Mouse (Mus musculus) midbrain, embryonic 14.5 days (tissue): ENCODE measurements at regions not wholly inside any gene's neighbourhood (a gene's known extent, or its start where the extent isn't known, plus 50 kb on each side); places are given as distances from the start of the nearest gene placed in this dataset.

Experiments
- ATAC-seq: fragments of 200-750 bp; cut with Nextera tagmentation; 2 replicates; pipeline ENCODE4 v1.8.0; 2017; ENCODE audit warnings: moderate number of reproducible peaks, moderate library complexity; ENCODE audit not compliant: low FRiP score, low TSS enrichment
- DNase-seq: peaks from one replicate; pipeline ENCODE4 v3.0.0-alpha.2; 2015
- H3K27ac ChIP-seq: fragments of 300-500 bp; sonication (generic); replicated peaks from 2 replicates; pipeline ENCODE4 v1.5.1; 2014; ENCODE audit warnings: mild to moderate bottlenecking, low read depth, low read length, moderate library complexity
- H3K27me3 ChIP-seq: fragments of 300-500 bp; sonication (generic); 2 replicates; pipeline ENCODE4 v1.6.1; 2014; ENCODE audit warnings: low read length, control low read depth, mixed read lengths; ENCODE audit not compliant: control insufficient read depth, insufficient read depth
- H3K36me3 ChIP-seq: fragments of 300-500 bp; sonication (generic); 2 replicates; pipeline ENCODE4 v1.6.1; 2014; ENCODE audit warnings: low read length, control low read depth; ENCODE audit not compliant: control insufficient read depth, insufficient read depth
- H3K4me1 ChIP-seq: fragments of 300-500 bp; sonication (generic); 2 replicates; pipeline ENCODE4 v1.6.1; 2014; ENCODE audit warnings: mild to moderate bottlenecking, antibody characterized with exemption, low read length, control low read depth; ENCODE audit not compliant: control insufficient read depth, insufficient read depth
- H3K4me2 ChIP-seq: fragments of 300-500 bp; sonication (generic); 2 replicates; pipeline ENCODE4 v1.6.1; 2014; ENCODE audit warnings: mild to moderate bottlenecking, low read length, moderate library complexity
- H3K4me3 ChIP-seq: fragments of 300-500 bp; sonication (generic); replicated peaks from 2 replicates; pipeline ENCODE4 v1.5.1; 2014; ENCODE audit warnings: low read depth, low read length
- H3K9ac ChIP-seq: fragments of 300-500 bp; sonication (generic); replicated peaks from 2 replicates; pipeline ENCODE4 v1.6.1; 2014; ENCODE audit warnings: mild to moderate bottlenecking, low read length, moderate library complexity
- H3K9me3 ChIP-seq: fragments of 300-500 bp; sonication (generic); 2 replicates; pipeline ENCODE4 v1.6.1; 2016; ENCODE audit warnings: low read length, control low read depth, mixed read lengths; ENCODE audit not compliant: control insufficient read depth
- WGBS: fragments of 180-500 bp; shearing (Covaris S2); extraction: QIAGEN DNeasy Blood & Tissue Kit; methylation state at CpG from one replicate; pipeline ENCODE4 v1.1.7; 2014; 5-methylcytosine and 5-hydroxymethylcytosine counted together

DNA sequence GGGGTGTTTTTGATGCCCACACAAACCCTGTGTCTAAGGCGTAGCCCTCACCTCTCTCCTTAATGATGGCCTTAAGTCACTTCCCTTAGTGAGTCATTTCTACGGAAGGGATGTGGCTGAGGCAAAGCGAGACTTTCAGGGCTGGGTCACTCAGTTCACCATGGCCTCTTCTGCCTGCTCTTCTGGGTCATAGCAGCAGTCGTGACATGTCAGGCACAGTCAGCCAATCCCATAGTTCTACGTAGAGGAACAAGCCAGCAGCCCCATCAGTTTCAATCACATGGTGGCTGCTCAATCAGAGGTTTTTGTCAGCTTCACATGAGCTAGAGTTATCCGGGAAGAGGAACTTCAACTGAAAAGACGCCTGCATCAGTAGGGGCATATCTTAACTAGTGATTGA, 156.1 kb upstream of the Med13l start:
- WGBS = 86% methylated on average over 7 of the region's 7 CpGs
- Histone ChIP-seq H3K9me3 (peaks cover 3% of the 10 kb centered on the region; the same call in 1 of the 2 replicates), H3K36me3 (no peaks in the 10 kb centered on the region), H3K4me1 (peaks cover 4% of the 10 kb centered on the region; the same call in 1 of the 2 replicates), H3K27me3 (no peaks in the 10 kb centered on the region), H3K27ac (no peak overlapping the region), H3K4me3 (no peak overlapping the region), H3K9ac (no peak overlapping the region), H3K4me2 (no peak overlapping the region)
- no peak for ATAC-seq
- DNase-seq = no peak

DNA sequence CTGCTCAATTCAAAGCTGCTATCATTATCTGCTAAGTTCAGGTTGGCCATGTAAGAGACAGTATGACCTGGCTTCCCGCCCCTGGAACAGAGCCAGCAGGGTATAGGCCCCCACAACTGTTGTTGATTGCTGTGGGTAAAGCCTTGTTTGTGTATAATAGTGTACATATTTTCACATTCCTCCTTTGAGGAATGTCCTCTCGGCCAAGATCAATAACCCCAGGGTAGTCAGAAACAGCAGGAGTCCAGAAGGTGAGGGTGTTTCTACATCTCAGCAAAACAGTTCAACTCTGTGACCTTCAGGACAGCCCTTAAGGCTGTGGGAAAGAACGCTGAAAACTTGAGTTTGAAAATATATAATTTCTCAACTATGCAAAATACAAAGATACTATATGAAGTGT, 155.1 kb upstream of the Med13l start:
- DNase-seq (no peak), ATAC-seq (no peak)
- Histone ChIP-seq H3K4me2 (no peak overlapping the region), H3K4me1 (peaks cover 4% of the 10 kb centered on the region; the same call in 1 of the 2 replicates), H3K36me3 (no peaks in the 10 kb centered on the region), H3K4me3 (no peak overlapping the region), H3K27me3 (no peaks in the 10 kb centered on the region), H3K9ac (no peak overlapping the region), H3K9me3 (peaks cover 3% of the 10 kb centered on the region; the same call in 1 of the 2 replicates), H3K27ac (no peak overlapping the region)
- 88% methylated on average over 3 of the region's 3 CpGs for WGBS

DNA sequence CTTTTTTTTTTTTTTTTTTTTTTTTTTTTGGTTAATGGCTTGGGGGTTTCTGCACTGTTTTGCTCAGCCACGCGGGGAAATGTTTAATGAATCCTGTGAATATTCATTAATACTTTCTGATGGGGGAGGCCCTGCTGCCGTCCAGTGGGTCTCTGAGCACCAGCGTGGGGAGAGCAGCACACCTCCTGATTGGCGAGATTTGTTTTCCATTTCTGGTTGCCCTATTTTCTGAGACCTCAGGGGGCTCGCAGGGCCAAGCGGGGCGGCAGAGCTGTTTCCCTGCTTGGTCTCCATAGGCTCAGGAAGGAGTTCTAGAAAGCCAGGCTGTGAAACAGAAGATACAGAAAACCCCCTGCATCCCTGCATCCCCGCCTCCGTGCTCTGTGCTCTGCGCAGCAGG, 153.0 kb upstream of the Med13l start:
- ATAC-seq = no peak
- Histone ChIP-seq H3K27ac (peak overlapping the region; percentile 55), H3K4me3 (no peak overlapping the region), H3K9ac (no peak overlapping the region), H3K27me3 (no peaks in the 10 kb centered on the region), H3K4me2 (no peak overlapping the region), H3K36me3 (no peaks in the 10 kb centered on the region), H3K4me1 (peaks cover 4% of the 10 kb centered on the region; the same call in 1 of the 2 replicates), H3K9me3 (peaks cover 3% of the 10 kb centered on the region; the same call in 1 of the 2 replicates)
- peak; percentile 27 for DNase-seq
- WGBS = 27% methylated on average over 11 of the region's 11 CpGs

DNA sequence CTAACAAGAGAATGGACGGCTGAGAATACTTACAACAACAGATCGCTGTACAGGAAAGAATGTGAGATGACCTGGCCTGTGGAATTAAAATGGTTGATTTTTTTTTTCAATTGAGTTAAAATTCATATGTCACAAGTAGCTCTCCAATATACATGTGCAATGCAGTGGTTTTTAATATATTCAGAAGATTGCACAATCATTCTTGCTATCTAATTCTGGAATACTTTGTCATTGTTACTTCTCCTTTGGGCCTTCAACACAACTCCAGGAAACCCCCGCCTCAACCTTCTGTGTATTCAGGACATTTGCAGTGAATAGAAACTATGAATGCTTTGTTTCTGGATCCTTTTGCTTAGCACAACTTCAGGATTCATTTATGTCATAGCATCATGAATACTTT, 152.5 kb upstream of the Med13l start:
- H3K27ac ChIP-seq = peak overlapping the region; percentile 55
- ATAC-seq = no peak
- H3K4me1 ChIP-seq = peaks cover 4% of the 10 kb centered on the region; the same call in 1 of the 2 replicates
- 57% methylated on average over 3 of the region's 3 CpGs for WGBS
- no peak overlapping the region for H3K9ac ChIP-seq
- no peaks in the 10 kb centered on the region for H3K27me3 ChIP-seq
- H3K4me2 ChIP-seq = no peak overlapping the region
- H3K9me3 ChIP-seq = peaks cover 3% of the 10 kb centered on the region; the same call in 1 of the 2 replicates
- DNase-seq = no peak
- no peak overlapping the region for H3K4me3 ChIP-seq
- H3K36me3 ChIP-seq = no peaks in the 10 kb centered on the region

DNA sequence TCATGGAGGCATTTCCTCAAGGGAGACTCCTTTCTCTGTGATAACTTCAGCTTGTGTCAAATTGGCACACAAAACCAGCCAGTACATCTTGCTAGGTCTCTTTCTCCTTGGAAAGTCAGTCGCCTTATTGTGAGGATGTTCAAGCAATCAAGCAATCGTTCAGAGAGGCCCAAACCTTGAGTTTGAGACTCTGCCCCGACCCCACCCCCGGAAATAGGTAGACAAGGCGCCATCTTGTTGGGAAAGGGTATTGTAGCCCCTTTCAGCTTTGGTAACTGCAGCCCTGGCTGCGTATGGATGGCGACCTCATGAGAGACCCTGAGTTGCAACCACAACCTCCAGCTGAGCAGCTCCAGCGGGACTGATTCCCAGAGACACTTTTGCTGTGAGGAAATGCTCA, 151.7 kb upstream of the Med13l start:
- Histone ChIP-seq H3K9me3 (peaks cover 3% of the 10 kb centered on the region; the same call in 1 of the 2 replicates), H3K4me1 (peaks cover 7% of the 10 kb centered on the region), H3K27me3 (no peaks in the 10 kb centered on the region), H3K36me3 (no peaks in the 10 kb centered on the region), H3K4me2 (no peak overlapping the region), H3K4me3 (no peak overlapping the region), H3K9ac (no peak overlapping the region), H3K27ac (no peak overlapping the region)
- DNase-seq (no peak), ATAC-seq (no peak)
- 84% methylated on average over 8 of the region's 8 CpGs for WGBS

DNA sequence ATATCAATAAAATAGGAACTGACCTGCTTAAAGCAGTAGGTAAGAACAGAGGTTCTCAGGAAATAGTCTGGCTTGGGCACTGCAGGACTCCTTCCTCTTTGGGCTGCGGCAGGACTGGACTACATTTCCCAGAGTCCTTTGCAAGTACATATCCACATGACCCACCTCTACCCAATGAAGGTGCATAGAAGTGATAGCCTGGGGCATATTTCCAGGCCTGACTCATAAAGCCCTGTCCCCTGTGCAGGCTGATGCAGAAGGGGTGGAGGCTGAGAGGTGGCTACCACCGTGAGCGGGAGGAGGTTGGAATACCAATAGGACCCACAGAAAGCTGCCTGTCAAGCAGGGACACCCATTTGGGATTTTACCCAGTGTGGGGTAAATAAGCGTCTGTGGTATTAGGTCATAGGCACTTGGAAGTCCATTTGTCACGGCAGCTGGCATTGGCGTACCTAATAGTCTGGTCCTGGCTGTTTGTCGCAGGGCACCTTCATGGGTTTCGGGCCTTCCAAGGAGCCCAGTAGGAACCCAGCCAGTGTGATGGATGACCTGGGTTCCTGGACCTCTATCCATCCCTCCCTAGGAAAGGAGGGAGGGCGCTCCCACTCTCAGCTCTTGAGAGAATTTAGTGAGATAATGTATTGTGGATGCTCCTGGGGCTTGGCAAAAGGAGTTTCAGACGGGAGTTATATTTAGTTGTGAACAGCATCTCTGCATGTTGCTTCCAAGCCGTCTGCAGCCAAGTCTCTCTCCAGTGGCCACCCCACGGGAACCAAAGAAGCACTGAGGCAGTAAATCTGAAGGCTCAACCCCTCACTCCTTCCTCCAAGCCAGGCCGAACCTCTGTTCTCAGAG, 146.8 kb upstream of the Med13l start:
- Histone ChIP-seq H3K27me3 (no peaks in the 10 kb centered on the region), H3K9ac (no peak overlapping the region), H3K36me3 (no peaks in the 10 kb centered on the region), H3K4me1 (peaks cover 4% of the 10 kb centered on the region; the same call in 1 of the 2 replicates), H3K27ac (0 out of 2 replicates have a peak overlapping the region, but pooled peaks have one; percentile 26), H3K4me3 (no peak overlapping the region), H3K4me2 (peak overlapping the region; percentile 20; the same call in 1 of the 2 replicates), H3K9me3 (no peaks in the 10 kb centered on the region)
- peak; percentile 90 for ATAC-seq
- peak; percentile 91 for DNase-seq
- 63% methylated on average over 13 of the region's 13 CpGs for WGBS

DNA sequence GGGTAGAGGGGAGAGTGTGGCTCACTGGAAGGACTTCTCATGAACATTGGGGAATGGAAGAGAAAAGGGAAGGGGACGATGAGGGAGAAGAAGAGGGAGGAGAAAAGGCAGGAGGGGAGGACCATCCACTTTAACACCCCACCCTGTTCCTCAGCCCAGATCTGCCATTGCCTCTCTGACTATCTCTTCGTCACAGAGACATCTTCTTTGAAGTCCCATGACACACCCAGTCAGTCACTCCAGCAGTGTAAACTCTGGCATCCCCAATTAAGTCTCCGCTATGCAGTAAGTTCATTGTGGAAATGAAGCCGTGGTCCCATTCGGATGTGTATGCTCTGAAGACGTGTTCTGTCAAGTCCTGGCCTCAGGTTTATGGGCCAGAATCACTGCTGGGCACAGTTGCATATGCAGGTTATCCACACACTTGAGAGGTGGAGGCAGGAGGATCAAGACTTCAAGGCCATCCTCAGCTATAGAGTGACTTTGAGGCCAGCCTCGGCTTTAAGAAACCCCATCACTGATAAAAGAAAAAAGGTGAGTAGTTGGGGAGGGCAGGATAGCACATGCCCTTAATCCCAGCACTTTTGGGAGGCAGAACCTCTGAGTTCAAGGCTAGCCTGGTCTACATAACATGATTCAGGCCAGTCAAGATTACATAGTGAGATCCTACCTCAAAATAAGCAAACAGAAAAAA, 141.0 kb upstream of the Med13l start:
- no peak overlapping the region for H3K4me3 ChIP-seq
- peaks cover 12% of the 10 kb centered on the region for H3K4me1 ChIP-seq
- H3K27ac ChIP-seq = no peak overlapping the region
- 84% methylated on average over 7 of the region's 7 CpGs for WGBS
- H3K9me3 ChIP-seq = no peaks in the 10 kb centered on the region
- H3K27me3 ChIP-seq = no peaks in the 10 kb centered on the region
- no peak for DNase-seq
- no peak for ATAC-seq
- H3K4me2 ChIP-seq = no peak overlapping the region
- H3K9ac ChIP-seq = no peak overlapping the region
- no peaks in the 10 kb centered on the region for H3K36me3 ChIP-seq

DNA sequence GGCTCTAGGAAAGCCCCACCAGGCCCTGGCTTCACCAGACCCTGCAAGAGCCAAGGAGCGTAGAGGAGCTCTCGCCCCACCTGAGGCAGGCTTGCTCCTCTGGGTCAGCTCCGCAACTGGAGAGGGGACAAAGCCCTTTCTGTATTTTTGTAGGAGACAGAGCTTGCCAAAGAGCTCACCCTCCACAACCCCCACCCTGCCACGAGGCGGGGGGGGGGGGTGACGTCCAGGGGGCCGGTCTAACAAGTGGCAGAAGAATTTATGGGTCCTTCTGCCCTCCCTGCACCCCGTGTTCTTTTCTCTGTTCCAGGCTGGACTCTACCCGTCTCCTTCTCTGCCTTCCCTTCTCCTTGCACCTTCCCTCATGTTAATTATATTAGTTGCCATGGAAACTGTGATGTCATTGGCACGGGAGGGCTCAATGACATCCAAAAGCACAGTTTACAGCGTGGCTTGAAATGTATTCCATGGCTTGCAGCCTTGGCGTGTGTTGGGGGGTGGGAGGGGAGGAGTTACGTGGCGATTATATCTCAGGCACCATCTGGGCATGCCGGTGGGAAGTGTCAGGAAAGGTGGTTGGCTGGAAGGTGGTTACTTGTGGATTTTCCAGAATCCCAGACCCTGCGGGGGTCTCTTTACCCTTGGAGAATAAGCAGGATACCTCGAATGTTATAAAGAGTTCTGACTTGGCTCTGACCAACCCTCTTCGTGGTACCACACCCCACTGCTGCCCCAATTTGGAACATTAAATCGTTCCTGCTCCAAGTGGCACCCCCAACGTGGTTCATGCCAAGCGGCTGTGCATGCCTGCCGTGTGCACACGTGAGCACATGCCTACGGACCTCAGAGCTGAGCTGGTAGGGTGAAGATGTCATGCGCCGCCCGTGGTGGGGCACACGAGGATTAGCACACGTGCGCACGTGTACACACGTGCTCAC, 138.3 kb upstream of the Med13l start:
- ATAC-seq = peak; percentile 88
- Histone ChIP-seq H3K27me3 (no peaks in the 10 kb centered on the region), H3K9ac (peak overlapping the region; percentile 47), H3K4me2 (peak overlapping the region; percentile 54), H3K27ac (peak overlapping the region; percentile 80), H3K4me1 (peaks cover 12% of the 10 kb centered on the region), H3K4me3 (peak overlapping the region; percentile 19), H3K9me3 (no peaks in the 10 kb centered on the region), H3K36me3 (no peaks in the 10 kb centered on the region)
- WGBS = 47% methylated on average over 32 of the region's 32 CpGs
- peak; percentile 92 for DNase-seq
